Mouse (Mus musculus) small intestine, adult 2 months (tissue): ENCODE results near the gene Cry2. TPM values are rescaled to one million over a fixed set of nuclear protein-coding genes. Genes with fewer than 3 reads are reported as not detected.

Experiments
- H3K27ac ChIP-seq: fragments of 200-500 bp; 2 replicates; pipeline ENCODE4 v1.5.1; 2012; ENCODE audit warnings: low read depth, low read length, control low read depth, inconsistent platforms; ENCODE audit not compliant: insufficient read depth
- H3K27me3 ChIP-seq: fragments of 200-500 bp; 2 replicates; pipeline ENCODE4 v1.6.1; 2012; ENCODE audit warnings: mild to moderate bottlenecking, moderate library complexity, low read length, inconsistent platforms; ENCODE audit not compliant: control insufficient read depth, insufficient read depth
- H3K36me3 ChIP-seq: fragments of 200-500 bp; 2 replicates; pipeline ENCODE4 v1.6.1; 2012; ENCODE audit warnings: mild to moderate bottlenecking, low read length, control low read depth, inconsistent platforms; ENCODE audit not compliant: control insufficient read depth, insufficient read depth
- H3K4me1 ChIP-seq: fragments of 200-500 bp; 2 replicates; pipeline ENCODE4 v1.6.1; 2012; ENCODE audit warnings: low read length, inconsistent platforms, mixed read lengths; ENCODE audit not compliant: control insufficient read depth, insufficient read depth, insufficient read length
- H3K4me3 ChIP-seq: fragments of 200-500 bp; 2 replicates; pipeline ENCODE4 v1.5.1; 2012; ENCODE audit warnings: low read depth, mild to moderate bottlenecking, control low read depth, inconsistent platforms, low read length, moderate library complexity
- CTCF ChIP-seq: fragments of 200-500 bp; IDR thresholded peaks from 2 replicates; pipeline ENCODE4 v1.5.1; 2012; ENCODE audit warnings: low read depth, mild to moderate bottlenecking, control low read depth, inconsistent platforms, low read length, moderate library complexity, mixed read lengths; ENCODE audit not compliant: insufficient replicate concordance, insufficient read length; ENCODE audit errors: extremely low read depth
- POLR2A ChIP-seq: fragments of 200-500 bp; IDR thresholded peaks from 2 replicates; pipeline ENCODE4 v1.6.1; 2012; ENCODE audit warnings: low read depth, mild to moderate bottlenecking, control low read depth, inconsistent platforms, low read length, moderate library complexity
- WGBS: fragments of 180-500 bp; shearing (Covaris S2); methylation state at CpG from one replicate; pipeline ENCODE4 v1.1.7; 2018; 5-methylcytosine and 5-hydroxymethylcytosine counted together
- polyA plus RNA-seq: library from polyadenylated mRNA; depleted of rRNA; stranded (reverse); fragments of >200 nt; gene quantifications from 2 replicates; pipeline ENCODE4 v1.2.3, GENCODE M21; 2012

Gene Cry2
- polyA plus RNA-seq, 1 experiment = 13.1 TPM

DNA sequence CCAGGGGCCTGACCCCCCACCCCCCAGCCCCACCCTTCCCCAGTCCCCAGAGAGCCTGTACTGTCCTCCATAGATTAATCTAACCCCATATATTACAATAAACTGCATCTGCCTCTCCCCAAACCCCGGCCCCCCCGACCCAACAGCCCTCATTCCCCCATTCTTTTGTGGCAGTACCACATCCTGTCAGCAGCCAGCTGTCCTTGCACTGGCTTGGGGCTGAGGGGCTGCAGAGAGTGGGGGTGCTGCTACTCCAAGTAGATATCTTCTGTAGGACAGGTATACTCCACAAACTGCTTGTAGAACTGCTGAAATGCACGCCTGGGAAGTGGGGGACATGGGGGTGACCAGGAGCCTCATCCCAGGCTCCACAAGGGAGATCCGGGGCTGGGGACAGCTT, 49.7 kb downstream of the Cry2 start:
- no peak for TF ChIP-seq CTCF
- TF ChIP-seq POLR2A = no peak
- no peaks in the 10 kb centered on the region; the same call in 1 of the 2 replicates for H3K27me3 ChIP-seq
- WGBS = 71% methylated on average over 4 of the region's 4 CpGs
- H3K36me3 ChIP-seq = peaks cover 35% of the 10 kb centered on the region
- no peaks in the 10 kb centered on the region for H3K4me1 ChIP-seq
- no peak overlapping the region for H3K27ac ChIP-seq
- H3K4me3 ChIP-seq = no peak overlapping the region

- H3K36me3 ChIP-seq = peaks cover 47% of the 10 kb centered on the region
- H3K4me3 ChIP-seq = no peak overlapping the region
- TF ChIP-seq CTCF (no peak), POLR2A (no peak)
- WGBS = 91% methylated on average over 4 of the region's 4 CpGs
- H3K27me3 ChIP-seq = no peaks in the 10 kb centered on the region
- H3K27ac ChIP-seq = no peak overlapping the region
- no peaks in the 10 kb centered on the region for H3K4me1 ChIP-seq
Measured at GRCm38 (mm10) chr2:92382759-92383158, 51.1 kb downstream of the Cry2 start.

- H3K4me1 ChIP-seq = no peaks in the 10 kb centered on the region
- H3K27ac ChIP-seq = no peak within 1 kb of the TSS
- H3K27me3 ChIP-seq = no peaks in the 10 kb centered on the region
- no peak within 1 kb of the TSS for H3K4me3 ChIP-seq
- 89% methylated on average over 5 of the region's 5 CpGs for WGBS
- TF ChIP-seq POLR2A (no peak), CTCF (no peak)
- peaks cover 53% of the 10 kb centered on the region for H3K36me3 ChIP-seq
Measured at GRCm38 (mm10) chr2:92381901-92382588, 51.8 kb downstream of the Cry2 start, which contains the start of gene 1700029I15Rik. Gene 1700029I15Rik, plus strand, starts transcription at chr2:92382538.

GRCm38 (mm10) chr2:92381161-92381560, 52.7 kb downstream of the Cry2 start:
- H3K27ac ChIP-seq = no peak overlapping the region
- WGBS = 88% methylated on average over 5 of the region's 5 CpGs

DNA sequence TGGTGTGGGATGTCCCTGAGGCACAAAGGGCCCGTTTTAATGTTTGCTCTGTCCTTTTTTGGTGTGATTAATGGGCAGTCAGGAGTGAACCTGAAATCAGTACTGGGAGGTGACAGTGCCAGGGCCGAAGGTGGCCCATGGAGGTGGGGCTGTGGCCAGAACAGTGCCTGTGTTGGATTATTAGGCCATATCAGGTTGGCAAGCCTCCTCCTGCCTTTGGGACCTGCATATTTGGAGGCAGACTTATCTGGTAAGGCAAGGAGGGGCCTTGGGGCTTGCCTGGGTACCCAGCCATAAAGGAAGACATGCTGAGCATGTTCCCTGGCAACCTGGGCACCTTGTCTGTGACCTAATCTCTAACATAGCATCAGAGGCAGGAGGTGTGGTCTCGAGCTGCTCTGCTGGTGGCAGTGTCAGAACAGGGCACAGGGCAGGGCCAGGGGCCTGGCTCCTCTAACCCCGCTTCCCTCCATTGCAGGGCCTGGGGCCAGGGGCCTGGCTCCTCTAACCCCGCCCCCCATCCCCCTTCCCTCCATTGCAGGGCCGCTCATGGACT, 53.3 kb downstream of the Cry2 start:
- Histone ChIP-seq H3K27ac (no peak overlapping the region), H3K4me3 (no peak overlapping the region), H3K27me3 (no peaks in the 10 kb centered on the region), H3K4me1 (peaks cover 7% of the 10 kb centered on the region; the same call in 1 of the 2 replicates), H3K36me3 (peaks cover 54% of the 10 kb centered on the region)
- TF ChIP-seq CTCF = no peak
- WGBS = 77% methylated on average over 6 of the region's 6 CpGs

More at GRCm38 (mm10) chr2:92381161-92381560, 52.7 kb downstream of the Cry2 start:
- Histone ChIP-seq H3K36me3 (peaks cover 54% of the 10 kb centered on the region), H3K27me3 (no peaks in the 10 kb centered on the region), H3K4me1 (peaks cover 5% of the 10 kb centered on the region; the same call in 1 of the 2 replicates), H3K4me3 (no peak overlapping the region)
- TF ChIP-seq CTCF (no peak), POLR2A (no peak)

DNA sequence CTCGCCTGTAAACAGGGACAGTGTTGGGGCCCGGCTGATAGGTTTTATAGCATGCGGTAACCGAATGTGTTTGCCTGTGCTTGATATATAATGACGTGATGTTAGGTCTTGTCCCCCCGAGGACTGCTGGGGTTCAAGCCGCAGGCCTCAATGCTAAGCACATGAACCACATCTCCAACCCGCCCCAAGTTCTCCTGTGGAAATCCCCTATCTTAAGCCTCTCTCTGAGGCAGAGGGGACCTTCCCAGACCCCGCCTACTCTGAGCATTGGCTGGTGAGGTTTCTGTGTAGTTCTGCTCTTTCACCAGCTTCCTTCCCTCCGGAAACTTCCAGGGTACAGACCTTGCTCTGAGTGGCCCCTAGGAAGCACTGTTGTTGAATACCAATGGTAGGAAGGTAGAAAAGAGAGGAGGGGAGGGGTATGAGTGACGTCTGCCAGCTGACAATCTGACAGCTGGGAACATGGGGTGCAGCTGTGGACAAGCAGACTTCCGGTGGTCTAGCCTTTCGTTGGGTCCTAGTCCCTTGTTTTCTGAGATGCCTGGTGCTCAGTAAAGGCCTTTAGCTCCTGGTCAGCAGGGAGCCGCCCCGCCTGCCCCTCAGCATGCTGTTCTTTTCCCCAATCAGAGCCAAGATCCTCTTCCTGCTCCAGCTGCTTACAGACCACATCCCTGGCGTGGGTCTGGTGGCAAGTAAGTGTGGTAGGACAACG, 53.9 kb downstream of the Cry2 start:
- H3K4me3 ChIP-seq = no peak overlapping the region
- peaks cover 54% of the 10 kb centered on the region for H3K36me3 ChIP-seq
- no peaks in the 10 kb centered on the region for H3K27me3 ChIP-seq
- TF ChIP-seq POLR2A (no peak), CTCF (no peak)
- no peak overlapping the region for H3K27ac ChIP-seq
- 81% methylated on average over 17 of the region's 17 CpGs for WGBS
- peaks cover 7% of the 10 kb centered on the region; the same call in 1 of the 2 replicates for H3K4me1 ChIP-seq

GRCm38 (mm10) chr2:92377320-92377719, 56.5 kb downstream of the Cry2 start:
- H3K27ac ChIP-seq = no peak overlapping the region
- H3K4me3 ChIP-seq = no peak overlapping the region
- 94% methylated on average over 7 of the region's 7 CpGs for WGBS
- peaks cover 49% of the 10 kb centered on the region for H3K36me3 ChIP-seq
- peaks cover 23% of the 10 kb centered on the region for H3K4me1 ChIP-seq
- TF ChIP-seq CTCF (no peak), POLR2A (no peak)
- H3K27me3 ChIP-seq = no peaks in the 10 kb centered on the region
